Mouse (Mus musculus) heart, adult 2 months (tissue): ENCODE data around the gene Vinac1.

Experiments used
- CTCF ChIP-seq: fragments of 200-600 bp; IDR thresholded peaks from 2 replicates; pipeline ENCODE4 v1.8.1; 2022; ENCODE audit warnings: antibody characterized with exemption, mild to moderate bottlenecking, moderate library complexity
- EP300 ChIP-seq: fragments of 200-500 bp; IDR thresholded peaks from 2 replicates; pipeline ENCODE4 v1.6.1; 2011; ENCODE audit warnings: low read depth, low read length, control low read depth; ENCODE audit not compliant: insufficient read depth
- POLR2A ChIP-seq: fragments of 200-500 bp; IDR thresholded peaks from 2 replicates; pipeline ENCODE4 v1.6.1; 2011; ENCODE audit warnings: mild to moderate bottlenecking, low read depth, low read length, control low read depth; ENCODE audit not compliant: insufficient read depth

DNA sequence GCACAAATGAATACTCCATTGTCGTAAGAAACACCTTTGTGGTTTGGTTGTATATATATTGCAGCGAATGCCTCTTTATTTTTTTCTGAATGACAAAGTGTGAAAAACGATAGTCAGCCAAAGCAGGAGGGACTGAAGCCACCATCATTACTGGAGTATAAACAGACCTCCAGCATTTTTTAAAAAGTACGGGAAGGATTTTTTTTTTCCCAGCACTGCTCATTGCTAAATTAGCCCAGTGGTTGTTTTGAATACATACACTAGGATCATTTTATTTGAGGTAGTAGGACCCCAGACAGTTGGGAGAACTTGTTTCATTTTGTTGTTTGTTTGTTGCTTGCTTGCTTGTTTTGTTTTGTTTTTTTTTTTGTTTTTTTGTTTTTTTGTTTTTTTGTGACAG is 72.4 kb downstream of the Vinac1 start:
- no peak for TF ChIP-seq EP300
- TF ChIP-seq POLR2A = no peak
- no peak for TF ChIP-seq CTCF
